Mouse (Mus musculus): ENCODE measurements around the gene Galm. TPM values are rescaled to one million over a fixed set of nuclear protein-coding genes. Genes with fewer than 3 reads are reported as not detected.
A peak's percentile ranks its signal among the peaks of the same experiment; 100 is the strongest.

Gene Galm
- polyA plus RNA-seq (2015; fragmentation: Nextera tagmentation; extraction: Ambion mirVana): 67.2 and 71.1 TPM in 2 replicates

- ATAC-seq: peak; percentile 83
- no peaks in the 10 kb centered on the region for H3K9me3 ChIP-seq
- H3K4me3 ChIP-seq (replicated peaks): peak within 1 kb of the TSS; percentile 49
- H3K27me3 ChIP-seq (replicated peaks): no peaks in the 10 kb centered on the region
- H3K4me2 ChIP-seq (replicated peaks): peak within 1 kb of the TSS; percentile 79
- no peaks in the 10 kb centered on the region for H3K36me3 ChIP-seq
- whole genome bisulfite sequencing: 4% methylated on average over 30 of the region's 30 CpGs
- H3K4me1 ChIP-seq (replicated peaks): no peaks in the 10 kb centered on the region
- H3K27ac ChIP-seq: peak within 1 kb of the TSS; percentile 92
- peak within 1 kb of the TSS; percentile 55 for H3K9ac ChIP-seq
Measured at GRCm38 (mm10) chr17:80127331-80128251, at the start of gene Galm. Gene Galm, plus strand, starts transcription at chr17:80127471.

DNA sequence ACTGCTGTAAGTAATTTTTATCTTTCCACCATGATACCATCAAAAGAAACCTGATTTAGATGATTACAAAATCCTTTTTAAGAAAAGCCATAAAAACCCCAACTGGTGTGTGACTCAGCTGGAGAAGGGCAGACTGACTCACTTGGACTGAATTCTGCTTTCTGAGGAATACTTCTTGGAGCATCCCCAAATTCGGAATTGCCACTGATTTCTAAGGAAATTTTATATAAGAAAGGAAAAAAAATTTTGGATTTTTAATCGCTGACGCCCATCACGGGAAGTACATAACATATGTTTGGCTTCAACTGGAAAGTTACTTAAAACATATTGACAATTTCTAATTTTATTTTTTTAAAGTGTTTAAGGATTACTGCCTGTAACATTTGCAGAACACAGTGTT, 48.5 kb upstream of the Galm start:
- Histone ChIP-seq H3K4me3 (replicated peaks) (no peak overlapping the region), H3K9ac (no peak overlapping the region), H3K27ac (no peak overlapping the region), H3K9me3 (no peaks in the 10 kb centered on the region), H3K36me3 (no peaks in the 10 kb centered on the region), H3K4me1 (replicated peaks) (no peaks in the 10 kb centered on the region), H3K27me3 (replicated peaks) (no peaks in the 10 kb centered on the region), H3K4me2 (replicated peaks) (no peak overlapping the region)
- WGBS: 89% methylated on average over 4 of the region's 4 CpGs
- no peak for ATAC-seq

- Histone ChIP-seq H3K4me2 (replicated peaks) (no peak overlapping the region), H3K27ac (no peak overlapping the region), H3K27me3 (replicated peaks) (no peaks in the 10 kb centered on the region), H3K4me1 (replicated peaks) (no peaks in the 10 kb centered on the region), H3K4me3 (replicated peaks) (no peak overlapping the region), H3K36me3 (no peaks in the 10 kb centered on the region), H3K9me3 (no peaks in the 10 kb centered on the region), H3K9ac (no peak overlapping the region)
- ATAC-seq: no peak
- 72% methylated on average over 6 of the region's 6 CpGs for WGBS
Measured at GRCm38 (mm10) chr17:80083223-80083622, 44.0 kb upstream of the Galm start.

GRCm38 (mm10) chr17:80084424-80084823, 42.8 kb upstream of the Galm start:
- H3K4me2 ChIP-seq (replicated peaks): no peak overlapping the region
- no peaks in the 10 kb centered on the region for H3K9me3 ChIP-seq
- H3K36me3 ChIP-seq: no peaks in the 10 kb centered on the region
- no peak overlapping the region for H3K27ac ChIP-seq
- ATAC-seq: no peak
- H3K4me3 ChIP-seq (replicated peaks): no peak overlapping the region
- H3K4me1 ChIP-seq (replicated peaks): no peaks in the 10 kb centered on the region
- no peaks in the 10 kb centered on the region for H3K27me3 ChIP-seq (replicated peaks)
- WGBS: 72% methylated on average over 9 of the region's 9 CpGs
- H3K9ac ChIP-seq: no peak overlapping the region

- no peak overlapping the region for H3K9ac ChIP-seq
- H3K9me3 ChIP-seq: no peaks in the 10 kb centered on the region
- ATAC-seq: no peak
- no peak overlapping the region for H3K4me3 ChIP-seq (replicated peaks)
- 82% methylated on average over 11 of the region's 11 CpGs for WGBS
- H3K27me3 ChIP-seq (replicated peaks): no peaks in the 10 kb centered on the region
- H3K4me1 ChIP-seq (replicated peaks): no peaks in the 10 kb centered on the region
- no peak overlapping the region for H3K4me2 ChIP-seq (replicated peaks)
- H3K36me3 ChIP-seq: no peaks in the 10 kb centered on the region
- H3K27ac ChIP-seq: no peak overlapping the region
Measured at GRCm38 (mm10) chr17:80086591-80086990, 40.7 kb upstream of the Galm start.

DNA sequence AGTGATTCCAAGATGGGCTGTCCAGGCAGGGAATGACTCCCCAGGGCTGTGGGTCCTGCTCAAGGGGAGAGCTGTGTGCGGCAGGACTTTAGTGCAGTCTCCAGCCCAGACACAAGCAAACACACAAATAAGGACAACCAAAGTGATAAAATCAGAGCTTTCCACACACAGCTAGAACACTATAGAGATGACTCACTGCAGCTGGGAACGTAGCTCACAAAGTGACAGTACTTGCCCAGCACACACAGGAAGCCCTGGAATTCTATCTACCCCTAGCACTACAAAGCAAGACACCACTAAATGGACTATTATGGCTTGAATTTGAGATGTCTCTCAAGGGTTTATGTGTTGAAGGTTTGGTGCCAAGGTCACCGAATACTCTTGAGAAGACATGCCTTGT, 39.1 kb upstream of the Galm start:
- no peaks in the 10 kb centered on the region for H3K36me3 ChIP-seq
- no peak overlapping the region for H3K9ac ChIP-seq
- no peak overlapping the region for H3K27ac ChIP-seq

GRCm38 (mm10) chr17:80090551-80090950, 36.7 kb upstream of the Galm start:
- WGBS: 69% methylated on average over 4 of the region's 4 CpGs

More for the DNA sequence above, 39.1 kb upstream of the Galm start:
- Histone ChIP-seq H3K4me1 (replicated peaks) (no peaks in the 10 kb centered on the region), H3K27me3 (replicated peaks) (no peaks in the 10 kb centered on the region), H3K4me2 (replicated peaks) (no peak overlapping the region), H3K4me3 (replicated peaks) (no peak overlapping the region), H3K9me3 (no peaks in the 10 kb centered on the region)
- 90% methylated on average over 3 of the region's 3 CpGs for WGBS
- no peak for ATAC-seq

GRCm38 (mm10) chr17:80091879-80092549, 35.3 kb upstream of the Galm start:
- no peak overlapping the region for H3K4me3 ChIP-seq (replicated peaks)
- H3K36me3 ChIP-seq: no peaks in the 10 kb centered on the region
- no peak overlapping the region for H3K27ac ChIP-seq
- H3K9ac ChIP-seq: no peak overlapping the region
- 49% methylated on average over 6 of the region's 6 CpGs for WGBS
- H3K4me2 ChIP-seq (replicated peaks): no peak overlapping the region
- no peaks in the 10 kb centered on the region for H3K9me3 ChIP-seq
- no peak for ATAC-seq
- H3K4me1 ChIP-seq (replicated peaks): peaks cover 9% of the 10 kb centered on the region; the same call in 1 of the 2 replicates
- no peaks in the 10 kb centered on the region for H3K27me3 ChIP-seq (replicated peaks)

More at GRCm38 (mm10) chr17:80090551-80090950, 36.7 kb upstream of the Galm start:
- Histone ChIP-seq H3K27me3 (replicated peaks) (no peaks in the 10 kb centered on the region), H3K27ac (no peak overlapping the region), H3K9me3 (no peaks in the 10 kb centered on the region), H3K36me3 (no peaks in the 10 kb centered on the region), H3K4me1 (replicated peaks) (peaks cover under 1% of the 10 kb centered on the region; the same call in 1 of the 2 replicates), H3K4me3 (replicated peaks) (no peak overlapping the region), H3K9ac (no peak overlapping the region), H3K4me2 (replicated peaks) (no peak overlapping the region)
- ATAC-seq: no peak

DNA sequence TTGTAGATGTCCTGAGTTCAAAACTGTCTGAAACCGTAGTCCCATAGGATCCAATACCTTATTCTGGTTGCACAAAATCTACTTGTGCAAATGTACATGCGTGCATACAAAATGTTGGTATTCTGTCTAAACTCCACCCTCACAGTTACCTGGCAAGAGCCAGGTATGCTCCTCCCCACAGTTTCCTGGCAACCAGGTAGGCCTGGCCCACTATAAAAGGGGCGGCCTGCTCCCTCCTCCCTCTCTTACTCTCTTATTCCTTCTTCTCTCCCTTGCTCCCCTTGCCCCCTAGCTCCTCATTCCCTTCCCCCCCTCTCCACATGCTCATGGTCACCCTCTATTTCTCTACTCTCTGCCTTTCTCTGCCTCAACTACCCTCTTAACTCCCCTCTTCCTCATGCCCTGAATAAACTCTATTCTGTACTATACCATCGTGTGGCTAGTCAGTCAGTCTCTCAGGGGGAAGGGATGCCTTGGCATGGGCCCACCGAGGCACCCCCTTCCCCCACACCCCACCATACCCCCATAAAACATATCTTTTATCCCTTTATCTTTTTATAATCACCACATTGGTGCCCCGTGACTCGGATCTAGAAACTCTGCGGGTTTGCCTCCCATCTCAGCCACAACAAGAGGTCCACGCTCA, 31.9 kb upstream of the Galm start:
- Histone ChIP-seq H3K4me2 (replicated peaks) (peak overlapping the region; percentile 52), H3K4me3 (replicated peaks) (peak overlapping the region; percentile 19), H3K4me1 (replicated peaks) (peaks cover 9% of the 10 kb centered on the region; the same call in 1 of the 2 replicates), H3K36me3 (no peaks in the 10 kb centered on the region), H3K27me3 (replicated peaks) (no peaks in the 10 kb centered on the region), H3K9ac (0 out of 2 replicates have a peak overlapping the region, but pooled peaks have one; percentile 14), H3K27ac (no peak overlapping the region), H3K9me3 (no peaks in the 10 kb centered on the region)
- peak; percentile 29 for ATAC-seq
- 78% methylated on average over 9 of the region's 9 CpGs for WGBS

- peak overlapping the region; percentile 52 for H3K4me2 ChIP-seq (replicated peaks)
- H3K4me3 ChIP-seq (replicated peaks): peak overlapping the region; percentile 19
- peak overlapping the region; percentile 14; the same call in 1 of the 2 replicates for H3K9ac ChIP-seq
- no peaks in the 10 kb centered on the region for H3K9me3 ChIP-seq
- 11% methylated on average over 20 of the region's 20 CpGs for WGBS
- no peak overlapping the region for H3K27ac ChIP-seq
- peak; percentile 90 for ATAC-seq
- H3K36me3 ChIP-seq: no peaks in the 10 kb centered on the region
- no peaks in the 10 kb centered on the region for H3K27me3 ChIP-seq (replicated peaks)
- peaks cover 9% of the 10 kb centered on the region; the same call in 1 of the 2 replicates for H3K4me1 ChIP-seq (replicated peaks)
Measured at GRCm38 (mm10) chr17:80096043-80096719, 31.1 kb upstream of the Galm start.

- no peak overlapping the region for H3K4me3 ChIP-seq (replicated peaks)
- WGBS: 76% methylated on average over 8 of the region's 8 CpGs
- no peak overlapping the region for H3K9ac ChIP-seq
- H3K9me3 ChIP-seq: no peaks in the 10 kb centered on the region
- H3K4me2 ChIP-seq (replicated peaks): no peak overlapping the region
- ATAC-seq: no peak
- no peak overlapping the region for H3K27ac ChIP-seq
- H3K36me3 ChIP-seq: no peaks in the 10 kb centered on the region
- H3K27me3 ChIP-seq (replicated peaks): no peaks in the 10 kb centered on the region
- H3K4me1 ChIP-seq (replicated peaks): peaks cover 9% of the 10 kb centered on the region; the same call in 1 of the 2 replicates
Measured at GRCm38 (mm10) chr17:80096720-80097114, 30.6 kb upstream of the Galm start.

All from intestine, embryonic 15.5 days (tissue).